Mouse (Mus musculus) forebrain, embryonic 12.5 days (tissue): Measurements from ENCODE around the gene Sgsh. TPM values are rescaled to one million over a fixed set of nuclear protein-coding genes. Genes with fewer than 3 reads are reported as not detected.

Experiments used
- ATAC-seq: fragments of 200-750 bp; cut with Nextera tagmentation; 2 replicates; pipeline ENCODE4 v1.8.0; 2017; ENCODE audit warnings: moderate TSS enrichment; ENCODE audit not compliant: low FRiP score
- H3K27ac ChIP-seq: fragments of 300-500 bp; sonication (generic); 2 replicates; pipeline ENCODE4 v1.5.1; 2016; ENCODE audit warnings: mild to moderate bottlenecking
- H3K27me3 ChIP-seq: fragments of 300-500 bp; sonication (generic); 2 replicates; pipeline ENCODE4 v1.6.1; 2016; ENCODE audit warnings: mild to moderate bottlenecking
- H3K36me3 ChIP-seq: fragments of 300-500 bp; sonication (generic); replicated peaks from 2 replicates; pipeline ENCODE4 v1.6.1; 2016; ENCODE audit warnings: mild to moderate bottlenecking
- H3K4me1 ChIP-seq: fragments of 300-500 bp; sonication (generic); 2 replicates; pipeline ENCODE4 v1.6.1; 2016
- H3K4me2 ChIP-seq: fragments of 300-500 bp; sonication (generic); 2 replicates; pipeline ENCODE4 v1.6.1; 2016; ENCODE audit warnings: mild to moderate bottlenecking, moderate library complexity
- H3K4me3 ChIP-seq: fragments of 300-500 bp; sonication (generic); replicated peaks from 2 replicates; pipeline ENCODE4 v1.5.1; 2016; ENCODE audit warnings: mild to moderate bottlenecking
- H3K9ac ChIP-seq: fragments of 300-500 bp; sonication (generic); 2 replicates; pipeline ENCODE4 v1.6.1; 2016; ENCODE audit warnings: mild to moderate bottlenecking
- H3K9me3 ChIP-seq: fragments of 300-500 bp; sonication (generic); 2 replicates; pipeline ENCODE4 v1.6.1; 2016
- WGBS: fragments of 180-500 bp; shearing (Covaris S2); methylation state at CpG from one replicate; pipeline ENCODE4 v1.1.7; 2016; 5-methylcytosine and 5-hydroxymethylcytosine counted together
- polyA plus RNA-seq: library from polyadenylated mRNA; unstranded; fragments of >200 nt; fragmentation: Nextera tagmentation; extraction: Ambion mirVana; gene quantifications from 2 replicates; pipeline ENCODE4 v1.2.1, GENCODE M21; 2016

Sgsh gene
- polyA plus RNA-seq: 4.4 and 6.2 TPM in 2 replicates

GRCm38 (mm10) chr11:119355443-119356385, at the start of gene Sgsh, which contains the start of gene Slc26a11:
Gene Sgsh (minus strand): TSS chr11:119355536.
Gene Slc26a11 (plus strand): TSS chr11:119355557.
- Histone ChIP-seq H3K36me3 (peaks cover 4% of the 10 kb centered on the region; the same call in 1 of the 2 replicates), H3K9ac (peak within 1 kb of the TSS; percentile 78), H3K4me2 (peak within 1 kb of the TSS; percentile 98), H3K27ac (peak within 1 kb of the TSS; percentile 57; the same call in 1 of the 2 replicates), H3K27me3 (0 out of 2 replicates have a peak, but pooled peaks cover 3% of the 10 kb centered on the region), H3K4me1 (peaks cover 21% of the 10 kb centered on the region), H3K9me3 (no peaks in the 10 kb centered on the region), H3K4me3 (peak within 1 kb of the TSS; percentile 72)
- peak; percentile 96 for ATAC-seq
- WGBS: 2% methylated on average over 40 of the region's 40 CpGs

- no peak for ATAC-seq
- no peak overlapping the region for H3K4me2 ChIP-seq
- no peak overlapping the region for H3K9ac ChIP-seq
- H3K27ac ChIP-seq: no peak overlapping the region
- no peaks in the 10 kb centered on the region for H3K9me3 ChIP-seq
- H3K4me3 ChIP-seq: no peak overlapping the region
- no peaks in the 10 kb centered on the region for H3K4me1 ChIP-seq
- 50% methylated on average over 5 of the region's 5 CpGs for WGBS
- no peaks in the 10 kb centered on the region for H3K36me3 ChIP-seq
- no peaks in the 10 kb centered on the region for H3K27me3 ChIP-seq
Measured at GRCm38 (mm10) chr11:119404627-119405026, 49.3 kb upstream of the Sgsh start.

- Histone ChIP-seq H3K27me3 (no peaks in the 10 kb centered on the region), H3K4me2 (no peak overlapping the region), H3K4me3 (no peak overlapping the region), H3K9ac (no peak overlapping the region), H3K36me3 (no peaks in the 10 kb centered on the region), H3K27ac (no peak overlapping the region), H3K4me1 (no peaks in the 10 kb centered on the region), H3K9me3 (no peaks in the 10 kb centered on the region)
- 56% methylated on average over 11 of the region's 11 CpGs for WGBS
- no peak for ATAC-seq
Measured at GRCm38 (mm10) chr11:119402501-119403160, 47.3 kb upstream of the Sgsh start.

- Histone ChIP-seq H3K4me3 (no peak overlapping the region), H3K9me3 (no peaks in the 10 kb centered on the region), H3K9ac (no peak overlapping the region), H3K27ac (no peak overlapping the region), H3K27me3 (peaks cover 53% of the 10 kb centered on the region), H3K36me3 (no peaks in the 10 kb centered on the region), H3K4me2 (no peak overlapping the region), H3K4me1 (peaks cover 22% of the 10 kb centered on the region)
- 46% methylated on average over 7 of the region's 7 CpGs for WGBS
- ATAC-seq: no peak
Measured at GRCm38 (mm10) chr11:119396461-119396860, 41.1 kb upstream of the Sgsh start.

GRCm38 (mm10) chr11:119395931-119396330, 40.6 kb upstream of the Sgsh start:
- Histone ChIP-seq H3K4me3 (no peak overlapping the region), H3K9me3 (no peaks in the 10 kb centered on the region), H3K27ac (no peak overlapping the region), H3K4me2 (no peak overlapping the region), H3K27me3 (peaks cover 59% of the 10 kb centered on the region), H3K36me3 (no peaks in the 10 kb centered on the region), H3K9ac (no peak overlapping the region), H3K4me1 (peaks cover 24% of the 10 kb centered on the region)
- no peak for ATAC-seq
- WGBS: 14% methylated on average over 13 of the region's 13 CpGs

- Histone ChIP-seq H3K9me3 (no peaks in the 10 kb centered on the region), H3K4me2 (no peak overlapping the region), H3K36me3 (no peaks in the 10 kb centered on the region), H3K4me3 (no peak overlapping the region), H3K9ac (no peak overlapping the region), H3K27me3 (peaks cover 64% of the 10 kb centered on the region), H3K4me1 (peaks cover 29% of the 10 kb centered on the region), H3K27ac (no peak overlapping the region)
- ATAC-seq: no peak
- WGBS: 3% methylated on average over 7 of the region's 7 CpGs
Measured at GRCm38 (mm10) chr11:119395394-119395793, 40.1 kb upstream of the Sgsh start.

- Histone ChIP-seq H3K4me1 (peaks cover 39% of the 10 kb centered on the region), H3K36me3 (no peaks in the 10 kb centered on the region), H3K9ac (no peak overlapping the region), H3K4me3 (no peak overlapping the region), H3K27ac (no peak overlapping the region), H3K9me3 (no peaks in the 10 kb centered on the region), H3K27me3 (peaks cover 76% of the 10 kb centered on the region), H3K4me2 (no peak overlapping the region)
- ATAC-seq: no peak
- WGBS: 37% methylated on average over 6 of the region's 6 CpGs
Measured at GRCm38 (mm10) chr11:119394210-119394609, 38.9 kb upstream of the Sgsh start.

- Histone ChIP-seq H3K4me3 (peak overlapping the region; percentile 45), H3K36me3 (no peaks in the 10 kb centered on the region), H3K9ac (peak overlapping the region; percentile 49), H3K4me2 (peak overlapping the region; percentile 77), H3K9me3 (no peaks in the 10 kb centered on the region), H3K27me3 (peaks cover 84% of the 10 kb centered on the region), H3K27ac (no peak overlapping the region), H3K4me1 (peaks cover 39% of the 10 kb centered on the region)
- 24% methylated on average over 7 of the region's 7 CpGs for WGBS
- no peak for ATAC-seq
Measured at GRCm38 (mm10) chr11:119393483-119393804, 38.1 kb upstream of the Sgsh start.

GRCm38 (mm10) chr11:119392800-119393482, 37.6 kb upstream of the Sgsh start, which contains the start of gene Rnf213:
Gene Rnf213 (plus strand): TSS chr11:119393100.
- peak within 1 kb of the TSS; percentile 49 for H3K9ac ChIP-seq
- H3K4me3 ChIP-seq: peak within 1 kb of the TSS; percentile 45
- H3K27ac ChIP-seq: no peak within 1 kb of the TSS
- ATAC-seq: peak; percentile 63; the same call in 1 of the 2 replicates
- peak within 1 kb of the TSS; percentile 77 for H3K4me2 ChIP-seq
- H3K36me3 ChIP-seq: no peaks in the 10 kb centered on the region
- peaks cover 89% of the 10 kb centered on the region for H3K27me3 ChIP-seq
- H3K9me3 ChIP-seq: no peaks in the 10 kb centered on the region
- WGBS: 2% methylated on average over 19 of the region's 19 CpGs
- peaks cover 39% of the 10 kb centered on the region for H3K4me1 ChIP-seq

GRCm38 (mm10) chr11:119392001-119392614, 36.8 kb upstream of the Sgsh start:
- peaks cover 39% of the 10 kb centered on the region for H3K4me1 ChIP-seq
- 5% methylated on average over 11 of the region's 12 CpGs for WGBS
- H3K4me2 ChIP-seq: peak overlapping the region; percentile 77; the same call in 1 of the 2 replicates
- H3K36me3 ChIP-seq: no peaks in the 10 kb centered on the region
- H3K27me3 ChIP-seq: peaks cover 95% of the 10 kb centered on the region
- H3K4me3 ChIP-seq: peak overlapping the region; percentile 45; the same call in 1 of the 2 replicates
- no peaks in the 10 kb centered on the region for H3K9me3 ChIP-seq
- ATAC-seq: no peak
- H3K27ac ChIP-seq: no peak overlapping the region
- H3K9ac ChIP-seq: no peak overlapping the region

- Histone ChIP-seq H3K9me3 (no peaks in the 10 kb centered on the region), H3K27me3 (peaks cover 92% of the 10 kb centered on the region), H3K4me1 (peaks cover 39% of the 10 kb centered on the region), H3K9ac (no peak overlapping the region), H3K4me3 (no peak overlapping the region), H3K27ac (no peak overlapping the region), H3K36me3 (no peaks in the 10 kb centered on the region), H3K4me2 (0 out of 2 replicates have a peak overlapping the region, but pooled peaks have one; percentile 77)
- 32% methylated on average over 7 of the region's 7 CpGs for WGBS
- no peak for ATAC-seq
Measured at GRCm38 (mm10) chr11:119391386-119392000, 36.2 kb upstream of the Sgsh start.
